Mouse (Mus musculus): Measurements from ENCODE around the gene Adgrd1.

DNA sequence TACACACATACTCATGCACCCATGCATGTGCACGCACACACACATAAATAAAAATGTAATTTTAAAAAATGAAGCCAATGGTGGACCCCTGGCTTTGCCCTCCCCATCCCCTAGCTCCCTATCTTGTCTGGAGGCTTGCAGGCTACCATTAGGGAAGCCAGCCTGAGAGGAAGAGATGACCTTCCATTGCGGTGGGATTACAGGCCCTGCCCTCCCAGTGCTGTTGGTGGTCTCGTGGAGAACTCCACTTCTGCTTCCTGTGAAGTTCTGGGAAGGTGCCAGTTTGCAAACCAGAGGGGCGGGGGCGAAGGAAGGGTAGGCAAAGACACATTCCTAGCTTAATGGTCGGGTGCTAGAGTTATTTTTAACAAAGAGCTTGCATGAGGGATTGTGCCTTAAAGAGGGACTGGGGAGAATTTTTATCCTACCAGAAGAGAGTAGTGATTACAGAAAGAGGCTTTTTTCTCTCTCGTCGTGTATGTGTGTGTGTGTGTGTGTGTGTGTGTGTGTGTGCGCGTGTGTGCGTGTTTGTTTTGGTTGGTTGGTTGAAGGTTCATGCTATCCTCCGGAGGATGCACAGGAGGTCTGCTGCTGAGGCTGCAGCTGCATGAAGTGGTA, 50.5 kb downstream of the Adgrd1 start:
- TF ChIP-seq GATA1 (IDR thresholded peaks at IDR 0.05; ENCODE audit: borderline replicate concordance, low read length) = no peak
- no peak for TF ChIP-seq FLI1 (IDR thresholded peaks at IDR 0.05; ENCODE audit: low read length)

Data from megakaryocyte, embryonic 14.5 days (primary cell).